Mouse (Mus musculus) MEL (cell line): ENCODE data around the gene Ola1. TPM values are rescaled to one million over a fixed set of nuclear protein-coding genes. Genes with fewer than 3 reads are reported as not detected.

Source experiments
- DNase-seq: peaks from one replicate; pipeline ENCODE4 v3.0.0; 2011; ENCODE audit warnings: low read depth, low spot score
- H3K27ac ChIP-seq: 2 replicates; pipeline ENCODE4 v1.5.1; 2012; ENCODE audit warnings: low read depth, mild to moderate bottlenecking, control low read depth, low read length, moderate library complexity; ENCODE audit not compliant: control insufficient read depth
- H3K27me3 ChIP-seq, 2 experiments: fragments of 150-350 bp in 1 of 2; sonication (generic) in 1 of 2; 2 replicates each; pipeline ENCODE4 v1.6.1; 2012; ENCODE audit warnings: low read length in 2 of 2, mild to moderate bottlenecking in 2 of 2, improper control_type of control experiment in 1 of 2, moderate library complexity in 1 of 2; ENCODE audit not compliant: insufficient read depth in 2 of 2, control insufficient read depth in 1 of 2
- H3K36me3 ChIP-seq, 2 experiments: 2 replicates each; pipeline ENCODE4 v1.6.1; 2012 to 2014; ENCODE audit warnings: low read length in 2 of 2, improper control_type of control experiment in 1 of 2, inconsistent platforms in 1 of 2, mild to moderate bottlenecking in 1 of 2; ENCODE audit not compliant: insufficient read depth in 2 of 2, control insufficient read depth in 1 of 2
- H3K4me1 ChIP-seq, 2 experiments: fragments of 150-350 bp in 1 of 2; sonication (generic) in 1 of 2; 2 replicates each; pipeline ENCODE4 v1.6.1; 2012; ENCODE audit warnings: low read length in 2 of 2, improper control_type of control experiment in 1 of 2, mild to moderate bottlenecking in 1 of 2; ENCODE audit not compliant: insufficient read depth in 2 of 2, control insufficient read depth in 1 of 2
- H3K4me3 ChIP-seq, 2 experiments: fragments of 150-350 bp in 1 of 2; sonication (generic) in 1 of 2; 2 replicates each; pipeline ENCODE4 v1.5.1; 2012; ENCODE audit warnings: low read depth in 2 of 2, low read length in 2 of 2, mild to moderate bottlenecking in 2 of 2, moderate library complexity in 2 of 2, control low read depth in 1 of 2, improper control_type of control experiment in 1 of 2; ENCODE audit not compliant: control insufficient read depth in 1 of 2, insufficient read depth in 1 of 2
- H3K79me2 ChIP-seq: 2 replicates; pipeline ENCODE4 v1.6.1; 2012; ENCODE audit warnings: mild to moderate bottlenecking, low read length, moderate library complexity; ENCODE audit not compliant: control insufficient read depth, poor library complexity, insufficient read depth
- H3K9ac ChIP-seq: 2 replicates; pipeline ENCODE4 v1.6.1; 2012; ENCODE audit warnings: low read depth, mild to moderate bottlenecking, control low read depth, low read length, moderate library complexity; ENCODE audit not compliant: control insufficient read depth, poor library complexity, severe bottlenecking
- H3K9me3 ChIP-seq: fragments of 150-350 bp; sonication (generic); replicated peaks from 2 replicates; pipeline ENCODE4 v1.6.1; 2012; ENCODE audit warnings: mild to moderate bottlenecking, low read length, improper control_type of control experiment, moderate library complexity; ENCODE audit not compliant: insufficient read depth
- BHLHE40 ChIP-seq: IDR thresholded peaks from 2 replicates; pipeline ENCODE4 v1.6.1; 2012; ENCODE audit warnings: low read depth, mild to moderate bottlenecking, inconsistent platforms, low read length, improper control_type of control experiment, borderline replicate concordance
- EP300 ChIP-seq, 2 experiments: IDR thresholded peaks; 2 replicates each; pipeline ENCODE4 v1.6.1; 2011; ENCODE audit warnings: improper control_type of control experiment in 2 of 2, low read length in 2 of 2, low read depth in 1 of 2, mild to moderate bottlenecking in 1 of 2
- HCFC1 ChIP-seq: IDR thresholded peaks from 2 replicates; pipeline ENCODE4 v1.6.1; 2012; ENCODE audit warnings: low read depth, mild to moderate bottlenecking, inconsistent platforms, low read length, improper control_type of control experiment, moderate library complexity
- MAFK ChIP-seq: IDR thresholded peaks from 2 replicates; pipeline ENCODE4 v1.6.1; 2011; ENCODE audit warnings: low read depth, mild to moderate bottlenecking, low read length, improper control_type of control experiment, borderline replicate concordance
- MAZ ChIP-seq: IDR thresholded peaks from 2 replicates; pipeline ENCODE4 v1.6.1; 2012; ENCODE audit warnings: low read depth, mild to moderate bottlenecking, inconsistent platforms, low read length, improper control_type of control experiment
- NELFE ChIP-seq: IDR thresholded peaks from 2 replicates; pipeline ENCODE4 v1.6.1; 2011; ENCODE audit warnings: low read depth, low read length, improper control_type of control experiment
- NRF1 ChIP-seq: IDR thresholded peaks from 2 replicates; pipeline ENCODE4 v1.6.1; 2014; ENCODE audit warnings: low read depth, mild to moderate bottlenecking, inconsistent platforms, low read length, improper control_type of control experiment, moderate library complexity; ENCODE audit not compliant: poor library complexity, insufficient read depth, severe bottlenecking
- POLR2AphosphoS5 ChIP-seq: IDR thresholded peaks from 2 replicates; pipeline ENCODE4 v1.6.1; 2012; ENCODE audit warnings: low read depth, borderline replicate concordance, mild to moderate bottlenecking, inconsistent platforms, low read length, moderate library complexity, mixed read lengths
- RCOR1 ChIP-seq: IDR thresholded peaks from 2 replicates; pipeline ENCODE4 v1.6.1; 2012; ENCODE audit warnings: low read depth, mild to moderate bottlenecking, inconsistent platforms, low read length, improper control_type of control experiment
- SIN3A ChIP-seq: IDR thresholded peaks from 2 replicates; pipeline ENCODE4 v1.6.1; 2012; ENCODE audit warnings: low read length, improper control_type of control experiment, inconsistent platforms
- SMC3 ChIP-seq: IDR thresholded peaks from 2 replicates; pipeline ENCODE4 v1.6.1; 2011; ENCODE audit warnings: low read depth, low read length, improper control_type of control experiment
- TAL1 ChIP-seq: IDR thresholded peaks from 2 replicates; pipeline ENCODE4 v1.6.1; 2012; ENCODE audit warnings: mild to moderate bottlenecking, inconsistent platforms, low read length, moderate library complexity, mixed read lengths
- TCF12 ChIP-seq: IDR thresholded peaks from 2 replicates; pipeline ENCODE4 v1.6.1; 2014; ENCODE audit warnings: low read depth, mild to moderate bottlenecking, inconsistent platforms, low read length, improper control_type of control experiment, moderate library complexity
- USF1 ChIP-seq: IDR thresholded peaks from 2 replicates; pipeline ENCODE4 v1.6.1; 2014; ENCODE audit warnings: low read depth, mild to moderate bottlenecking, inconsistent platforms, low read length, improper control_type of control experiment, moderate library complexity
- USF2 ChIP-seq, 2 experiments: IDR thresholded peaks; 2 replicates each; pipeline ENCODE4 v1.6.1; 2011 to 2012; ENCODE audit warnings: improper control_type of control experiment in 2 of 2, low read length in 2 of 2, borderline replicate concordance in 1 of 2, inconsistent platforms in 1 of 2, low read depth in 1 of 2, mild to moderate bottlenecking in 1 of 2; ENCODE audit not compliant: insufficient read depth in 1 of 2
- ZC3H11A ChIP-seq: IDR thresholded peaks from 2 replicates; pipeline ENCODE4 v1.6.1; 2012; ENCODE audit warnings: low read depth, mild to moderate bottlenecking, inconsistent platforms, low read length, improper control_type of control experiment
- ZMIZ1 ChIP-seq: IDR thresholded peaks from 2 replicates; pipeline ENCODE4 v1.6.1; 2012; ENCODE audit warnings: low read depth, mild to moderate bottlenecking, inconsistent platforms, low read length, improper control_type of control experiment, moderate library complexity
- ZNF384 ChIP-seq: IDR thresholded peaks from 2 replicates; pipeline ENCODE4 v1.6.1; 2012; ENCODE audit warnings: low read depth, mild to moderate bottlenecking, inconsistent platforms, low read length, improper control_type of control experiment
- polyA plus RNA-seq, 2 experiments: library from polyadenylated mRNA; stranded (reverse) in 1 of 2; unstranded in 1 of 2; fragments of >175 nt in 1 of 2; fragments of >200 nt in 1 of 2; gene quantifications; 2 replicates each; pipeline versions ENCODE4 v1.2.1 to v1.2.4; 2012; ENCODE audit warnings: low replicate concordance in 2 of 2, low read depth in 1 of 2; ENCODE audit not compliant: insufficient read length in 2 of 2, insufficient read depth in 1 of 2, missing spikeins in 1 of 2
- total RNA-seq: library from RNA; depleted of rRNA; stranded (reverse); fragments of 300-350 nt; gene quantifications from 2 replicates; pipeline ENCODE4 v1.2.3, GENCODE M21; 2012

Ola1 gene
- total and polyA plus RNA-seq, 3 experiments = 69.7 to 86.0 TPM; not detected in 1

DNA sequence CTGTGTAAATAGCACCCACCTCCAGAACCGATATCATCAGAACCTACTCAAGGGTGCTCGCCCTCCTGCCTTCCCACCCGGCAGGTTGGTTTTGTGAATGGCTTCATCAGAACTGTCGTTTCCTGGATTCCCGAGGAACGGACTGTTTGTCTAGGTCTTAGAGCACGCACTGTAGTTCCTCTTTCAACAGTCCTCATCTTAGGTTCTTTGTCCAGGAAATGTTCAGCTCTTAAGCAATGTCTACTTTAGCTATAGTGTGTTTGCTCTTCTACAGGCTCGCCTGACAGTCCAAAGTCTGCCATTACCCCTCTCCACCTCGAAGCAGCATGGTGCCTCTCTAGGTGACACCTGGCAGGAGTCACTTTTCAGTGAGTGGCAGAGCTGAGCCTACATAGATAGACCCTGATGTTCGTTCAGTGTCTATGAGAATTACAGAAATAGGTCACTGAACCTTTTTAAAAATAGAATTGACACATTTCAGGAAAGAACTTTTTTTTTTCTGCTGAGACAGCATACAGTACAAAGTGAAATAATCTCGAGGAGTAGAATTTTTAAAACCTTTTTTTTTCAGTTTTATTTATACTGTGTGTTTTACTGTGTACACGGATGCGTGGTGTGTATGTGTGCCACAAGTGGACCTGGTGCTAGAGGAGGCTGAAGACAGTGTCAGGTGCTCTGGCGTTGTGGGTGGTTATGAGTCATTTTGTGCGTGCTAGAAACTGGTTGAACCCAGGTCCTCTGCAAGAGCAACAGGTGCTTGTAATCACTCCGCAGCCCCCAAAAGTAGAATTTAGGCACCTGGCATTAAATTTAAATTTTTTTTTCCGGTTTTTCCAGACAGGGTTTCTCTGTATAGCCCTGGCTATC, 162.4 kb downstream of the Ola1 start:
- H3K27me3 ChIP-seq = no peaks in the 10 kb centered on the region
- H3K36me3 ChIP-seq = peaks cover 0 to 11% of the 10 kb centered on the region in 2 experiments; a peak in 2 of 4 replicates
- H3K9me3 ChIP-seq = no peaks in the 10 kb centered on the region
- H3K9ac ChIP-seq = peak overlapping the region; percentile 46
- peak; percentile 46 for DNase-seq
- TF ChIP-seq TCF12 = no peak
- TF ChIP-seq NRF1 = no peak
- TF ChIP-seq HCFC1 = no peak
- TF ChIP-seq ZMIZ1 = no peak
- no peak for TF ChIP-seq EP300 (IDR thresholded peaks at IDR 0.05; ENCODE audit: low read depth in 1 of 2, low read length in 2 of 2)
- TF ChIP-seq RCOR1 = no peak
- TF ChIP-seq TAL1 = no peak
- TF ChIP-seq POLR2AphosphoS5 = no peak
- TF ChIP-seq MAFK = no peak
- TF ChIP-seq NELFE = no peak
- no peak for TF ChIP-seq MAZ
- TF ChIP-seq SMC3 = no peak
- no peak for TF ChIP-seq USF1
- no peak for TF ChIP-seq BHLHE40
- TF ChIP-seq ZNF384 = no peak
- no peak for TF ChIP-seq USF2 (IDR thresholded peaks at IDR 0.05; ENCODE audit: borderline replicate concordance in 1 of 2, insufficient read depth in 1 of 2, low read depth in 1 of 2, low read length in 2 of 2)
- TF ChIP-seq ZC3H11A = no peak
- TF ChIP-seq SIN3A = no peak
- H3K79me2 ChIP-seq = no peaks in the 10 kb centered on the region
- H3K27ac ChIP-seq = peak overlapping the region; percentile 56
- H3K4me1 ChIP-seq = peaks cover 4 to 37% of the 10 kb centered on the region in 2 experiments
- peak overlapping the region in 1 of 2 experiments; percentile 15; a peak in 1 of 4 replicates for H3K4me3 ChIP-seq
